Mouse (Mus musculus) spleen, postnatal 10 days (tissue): ENCODE results near the gene Pcmtd2.
"Not testable (repeated sequence)": the region's sequence is repeated elsewhere in the genome, so short reads cannot be mapped to it uniquely, and the experiment has no call there.

Source experiments
- DNase-seq, 2 experiments: peaks; one replicate each; pipeline ENCODE4 v3.0.0; 2021 to 2022; ENCODE audit warnings: low spot score in 2 of 2

The Pcmtd2 gene

DNA sequence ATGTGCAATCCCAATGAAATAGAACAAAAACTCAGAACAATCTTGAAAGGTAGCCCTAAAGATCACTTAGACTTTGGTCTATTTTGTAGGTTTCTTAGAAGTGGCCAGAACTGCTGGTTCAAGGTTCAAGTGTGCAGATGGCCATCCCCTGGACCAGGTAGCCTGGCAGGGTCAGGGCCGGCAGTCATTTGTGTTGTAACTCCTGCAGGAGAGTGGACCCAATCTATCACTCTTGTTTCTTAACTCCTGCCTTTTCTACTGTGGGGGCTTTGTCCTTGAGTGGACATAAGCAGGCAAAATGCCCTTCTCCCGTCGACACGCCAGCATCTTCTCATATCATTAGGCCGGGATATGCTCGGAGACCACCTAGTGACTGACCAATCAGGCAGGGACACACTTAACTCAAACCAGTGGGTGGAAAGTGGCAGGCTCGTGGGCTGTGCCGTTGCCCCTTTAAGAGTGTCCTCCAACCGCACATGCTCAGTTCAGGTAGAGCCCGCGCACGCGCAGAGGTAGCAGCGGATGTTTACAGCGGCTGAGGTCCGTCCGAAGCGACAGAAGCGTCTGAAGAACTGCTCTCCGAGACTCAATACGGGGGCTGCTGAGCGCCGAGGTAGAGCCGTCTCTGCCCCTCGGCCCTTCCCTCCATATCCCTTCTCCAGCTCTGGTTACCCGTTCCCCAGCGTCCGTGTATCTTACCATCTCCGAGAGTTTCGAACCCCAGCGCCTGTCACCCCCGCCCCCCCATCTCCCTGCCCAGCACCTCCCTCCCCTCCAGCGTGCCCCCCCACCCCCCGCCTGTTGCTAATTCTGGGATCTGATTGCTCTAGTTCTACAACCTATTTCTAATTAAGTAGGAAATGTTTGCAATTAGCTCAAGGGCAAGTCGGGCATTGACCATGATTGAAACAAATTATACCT is at the start of gene Pcmtd2:
Pcmtd2 (plus strand) TSS at position 483 of the 921 bp plus-strand sequence.
- DNase-seq: peak; percentile 86 to 93

DNA sequence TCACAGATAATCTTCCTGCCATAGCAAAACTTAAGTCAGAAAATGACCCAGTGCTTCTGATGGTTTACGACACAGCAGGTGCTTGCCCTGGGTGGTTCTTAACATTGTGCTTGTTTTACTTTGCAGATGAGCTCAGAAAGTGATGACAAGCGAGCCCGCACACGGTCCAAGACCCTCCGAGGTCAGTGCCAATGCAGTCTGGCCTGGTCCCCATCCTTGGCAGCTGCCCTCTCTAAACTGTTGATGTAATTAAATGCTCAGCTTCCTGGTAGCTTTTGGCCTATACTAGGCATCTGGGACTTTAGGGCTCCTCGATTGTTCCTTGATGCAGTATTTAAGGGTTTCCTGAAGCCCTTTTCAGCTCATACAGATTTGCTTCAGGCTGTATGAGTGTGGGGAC is 48.3 kb upstream of the Pcmtd2 start:
- DNase-seq: no peak

DNA sequence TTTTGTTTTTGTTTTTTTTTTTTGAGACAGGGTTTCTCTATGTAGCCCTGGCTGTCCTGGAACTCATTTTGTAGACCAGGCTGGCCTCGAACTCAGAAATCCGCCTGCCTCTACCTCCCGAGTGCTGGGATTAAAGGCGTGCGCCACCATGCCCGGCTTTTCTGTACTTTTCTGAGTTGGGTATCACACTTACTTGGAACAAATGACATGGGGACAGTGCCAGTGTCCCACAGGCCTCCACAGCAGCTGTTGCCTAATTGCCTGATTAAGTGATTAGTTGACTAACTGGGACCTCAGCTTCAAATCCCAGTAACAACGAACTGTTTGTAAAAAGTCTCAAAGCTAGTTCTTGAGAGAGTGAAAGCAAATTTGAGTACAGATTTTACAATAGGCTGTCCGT is 44.5 kb upstream of the Pcmtd2 start:
- DNase-seq: not testable (repeated sequence)

DNA sequence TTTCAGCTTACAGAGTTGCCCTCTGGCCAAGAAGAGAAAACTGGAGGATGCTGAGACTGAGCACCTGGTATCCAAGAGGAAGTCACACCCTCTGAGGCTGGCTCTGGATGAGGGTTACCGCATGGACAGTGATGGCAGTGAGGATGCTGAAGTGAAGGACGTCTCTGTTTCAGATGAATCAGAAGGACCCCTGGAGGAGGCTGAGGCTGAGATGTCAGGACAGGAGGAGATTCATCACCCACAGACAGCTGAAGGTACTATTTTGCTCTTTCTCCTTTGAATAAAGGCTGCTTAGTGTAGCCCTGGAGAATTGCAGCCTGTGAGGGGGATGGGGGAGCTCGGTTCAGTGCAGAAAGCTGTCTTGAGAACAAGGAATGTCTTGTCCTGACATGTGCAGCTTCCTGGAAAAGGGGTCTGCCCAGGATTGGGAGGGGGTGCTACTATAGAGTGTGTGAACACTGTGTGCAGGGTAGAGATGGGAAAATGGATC is 42.0 kb upstream of the Pcmtd2 start:
- no peak for DNase-seq

DNA sequence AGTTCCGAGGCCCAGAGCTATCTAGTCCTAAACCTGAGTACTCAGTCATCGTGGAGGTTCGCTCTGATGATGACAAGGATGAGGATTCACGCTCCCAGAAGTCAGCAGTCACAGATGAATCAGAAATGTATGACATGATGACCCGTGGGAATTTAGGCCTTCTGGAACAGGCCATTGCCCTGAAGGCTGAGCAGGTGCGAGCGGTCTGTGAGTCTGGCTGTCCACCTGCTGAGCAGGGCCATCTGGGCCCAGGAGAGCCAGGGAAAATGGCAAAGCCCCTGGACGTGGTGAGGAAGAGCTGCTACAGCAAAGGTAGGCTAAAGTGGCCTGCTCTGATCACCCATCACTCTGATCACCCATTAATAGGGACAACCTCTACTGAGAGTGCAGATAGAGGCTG is 40.0 kb upstream of the Pcmtd2 start:
- no peak for DNase-seq

DNA sequence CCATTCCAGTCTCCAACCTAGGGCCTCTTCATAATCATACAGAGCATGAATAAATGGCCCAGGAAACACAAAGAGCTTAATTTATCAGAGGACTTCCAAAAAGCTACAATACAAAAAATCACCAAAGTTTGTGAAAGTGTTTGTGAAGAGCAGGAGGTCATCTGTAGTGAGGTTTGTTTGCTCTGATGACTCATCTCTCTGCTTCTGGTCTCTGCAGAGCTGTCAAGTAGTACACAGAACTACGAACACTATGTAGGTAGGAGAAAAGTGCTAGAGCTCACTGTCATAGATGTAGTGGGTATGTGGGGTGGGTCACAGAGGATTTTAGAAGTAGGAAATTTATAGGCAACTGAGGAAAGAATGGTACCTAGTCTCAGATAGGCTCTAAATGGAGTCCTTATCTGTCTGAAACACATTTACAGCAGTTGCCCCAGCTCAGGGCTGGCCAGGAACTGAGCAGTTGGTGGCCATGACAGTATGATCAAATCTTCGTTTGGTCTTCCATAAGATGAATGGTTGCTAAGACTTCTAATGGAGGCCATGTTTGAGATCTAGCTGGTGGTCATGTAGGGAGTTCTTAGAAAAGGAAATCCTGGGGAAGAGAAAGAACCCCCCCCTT is 8.5 kb upstream of the Pcmtd2 start:
- no peak for DNase-seq

DNA sequence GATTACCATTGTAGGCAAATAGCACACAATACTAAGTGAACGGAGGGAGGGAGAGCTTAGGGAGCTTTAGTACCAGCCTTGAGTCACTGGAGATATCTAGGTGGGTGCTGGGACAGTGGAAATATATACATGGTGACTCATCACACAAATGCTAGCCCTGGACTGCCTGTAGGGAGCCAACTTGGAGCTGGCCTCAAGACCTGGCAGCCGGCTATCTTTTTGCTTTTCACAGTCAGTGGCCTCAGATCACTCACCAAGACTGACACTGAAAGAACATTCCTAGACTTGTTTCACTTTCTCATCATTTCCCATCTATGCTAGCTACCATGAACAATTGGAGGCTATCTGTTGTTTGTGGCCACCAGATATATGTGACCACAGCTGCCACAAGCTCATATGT is 4.9 kb upstream of the Pcmtd2 start:
- DNase-seq: no peak

DNA sequence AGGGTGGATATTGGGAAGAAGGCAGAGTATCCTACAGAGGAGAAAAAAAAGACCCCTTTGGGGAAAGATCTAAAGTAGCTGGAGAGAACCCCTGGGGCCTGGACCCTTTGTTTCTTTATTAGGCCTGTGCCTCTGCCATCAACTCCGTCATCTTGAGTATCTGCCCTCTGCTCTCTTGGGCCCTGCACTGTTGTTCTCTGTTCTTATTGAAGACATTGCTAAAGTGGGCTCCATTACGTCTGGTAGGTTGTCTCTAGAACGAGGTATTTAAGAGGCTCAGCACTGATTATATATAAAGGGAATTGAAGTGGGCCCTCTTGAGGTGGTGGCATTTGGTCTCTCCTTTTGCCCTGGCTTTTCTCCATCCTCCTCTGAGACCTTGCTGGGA is 633 bp downstream of the Pcmtd2 start:
- peak; percentile 30 to 34 for DNase-seq

DNA sequence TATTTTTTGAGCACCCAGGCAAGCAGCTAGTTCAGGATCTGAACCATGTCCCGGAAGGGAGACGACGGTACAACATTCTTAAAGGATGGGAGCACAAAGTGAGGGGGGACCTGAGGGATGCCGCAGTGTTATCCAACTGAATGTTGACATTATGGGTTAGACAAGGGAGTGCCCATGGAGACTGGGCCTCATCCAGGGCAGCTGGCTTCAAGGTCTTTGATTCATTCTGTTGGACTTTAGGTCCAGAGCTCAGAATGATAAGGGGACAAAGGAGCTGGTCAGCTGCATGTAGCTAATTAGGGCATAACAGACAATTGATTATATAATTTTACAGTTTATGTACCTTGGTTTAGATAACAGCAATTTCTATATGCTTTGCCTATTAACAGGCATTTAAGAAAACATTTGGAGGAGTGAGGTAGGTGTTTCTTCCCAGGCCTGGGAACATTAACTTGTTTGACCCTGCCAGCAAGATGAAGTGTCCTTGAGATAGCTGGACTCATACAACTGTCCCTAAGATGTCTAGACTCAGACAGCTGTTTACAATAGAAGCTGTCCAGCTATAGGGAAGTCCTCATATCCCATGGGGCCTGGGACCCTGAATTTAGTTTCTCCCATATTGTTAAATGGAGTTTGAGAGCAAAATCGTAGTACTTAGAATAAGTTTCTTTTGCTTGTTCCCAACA is 8.2 kb downstream of the Pcmtd2 start:
- no peak for DNase-seq

DNA sequence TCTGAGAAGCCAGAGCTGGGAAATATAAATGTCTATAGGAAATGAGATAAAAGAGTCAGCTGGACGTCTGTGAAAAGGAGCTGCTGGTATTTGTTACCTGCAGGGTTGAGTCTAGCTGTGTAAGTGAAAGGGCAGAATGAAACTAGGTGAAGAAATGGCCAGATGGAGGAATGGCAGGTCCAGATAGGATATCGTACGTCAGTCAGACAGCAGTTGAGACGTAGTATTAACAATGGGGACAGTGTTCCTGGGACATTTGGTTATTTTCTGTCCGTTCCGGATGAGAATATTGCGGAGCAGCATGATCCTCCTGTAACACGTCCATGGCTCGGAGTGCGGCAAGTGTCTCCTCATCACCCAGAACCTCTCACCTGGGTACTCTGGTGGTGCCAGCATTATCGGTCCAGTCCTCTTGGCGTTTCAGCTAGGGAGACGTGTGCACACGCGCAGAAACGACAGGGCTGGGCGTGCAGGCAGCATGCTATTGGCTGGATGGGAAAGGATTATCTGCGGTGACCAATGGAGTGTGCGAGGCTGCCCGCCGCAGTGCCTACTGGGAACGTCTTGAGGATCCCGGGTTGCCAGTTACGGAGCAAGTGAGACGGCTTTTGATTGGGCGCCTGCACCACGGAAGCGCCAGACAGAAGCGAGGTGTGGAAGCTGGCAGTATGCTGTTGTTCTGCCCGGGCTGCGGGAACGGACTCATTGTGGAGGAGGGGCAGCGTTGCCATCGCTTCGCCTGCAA is 26.3 kb downstream of the Pcmtd2 start, which contains the start of gene Polr3k:
Polr3k (plus strand) TSS at position 547 of the 745 bp plus-strand sequence.
- DNase-seq: peak; percentile 75 to 93

DNA sequence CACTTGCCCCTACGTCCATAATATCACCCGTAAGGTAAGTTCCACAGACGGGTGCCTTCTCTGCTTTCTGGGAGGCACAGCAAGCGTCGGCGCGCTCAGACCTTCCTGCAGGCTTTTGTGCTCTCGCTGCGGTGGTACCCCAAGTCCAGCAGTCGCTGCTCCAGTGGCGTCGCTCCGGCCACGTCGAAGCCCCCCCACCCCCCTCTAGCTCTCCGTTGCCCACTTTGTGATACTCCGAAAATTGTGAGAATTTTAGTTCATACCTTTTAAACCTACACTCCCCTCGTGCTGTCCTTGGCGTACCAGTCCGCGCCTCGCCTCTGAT is 26.8 kb downstream of the Pcmtd2 start:
- DNase-seq: no peak

DNA sequence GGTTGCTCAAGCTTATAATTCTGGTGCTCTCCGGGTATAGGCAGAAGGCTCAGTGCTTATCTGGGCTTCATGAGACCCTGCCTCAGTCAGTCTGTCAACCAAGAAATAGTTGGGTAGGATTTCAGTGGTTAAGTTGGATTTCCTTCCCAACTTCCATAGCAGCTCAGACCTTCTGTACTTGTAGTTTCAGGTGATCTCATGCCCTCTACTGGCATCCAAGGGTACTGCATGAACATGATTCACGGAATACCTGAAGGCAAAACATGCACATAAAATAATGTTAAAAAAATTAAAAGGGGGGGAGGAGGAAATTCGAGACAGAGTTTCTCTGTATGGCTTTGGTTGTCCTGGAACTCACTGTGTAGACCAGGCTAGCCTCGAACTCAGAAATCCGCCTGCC is 29.3 kb downstream of the Pcmtd2 start:
- peak; percentile 62 to 78 for DNase-seq

DNA sequence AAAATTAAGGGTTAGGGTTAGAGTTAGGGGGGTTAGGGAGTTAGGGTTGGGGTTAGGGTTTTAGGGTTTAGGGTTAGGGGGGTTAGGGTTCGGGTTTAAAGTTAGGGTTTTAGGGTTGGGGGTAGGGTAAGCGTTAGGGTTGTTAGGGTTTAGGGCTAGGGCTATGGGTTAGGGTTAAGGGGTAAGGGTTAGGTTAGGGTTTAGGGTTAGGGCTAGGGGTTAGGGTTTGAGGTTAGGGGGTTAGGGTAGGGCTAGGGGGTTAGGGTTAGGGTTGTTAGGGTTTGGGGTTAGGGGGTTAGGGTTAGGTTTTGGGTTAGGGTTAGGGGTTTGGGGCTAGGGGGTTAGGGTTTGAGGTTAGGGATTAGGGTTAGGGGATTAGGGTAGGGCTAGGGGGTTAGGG is 33.4 kb downstream of the Pcmtd2 start:
- DNase-seq: no peak

DNA sequence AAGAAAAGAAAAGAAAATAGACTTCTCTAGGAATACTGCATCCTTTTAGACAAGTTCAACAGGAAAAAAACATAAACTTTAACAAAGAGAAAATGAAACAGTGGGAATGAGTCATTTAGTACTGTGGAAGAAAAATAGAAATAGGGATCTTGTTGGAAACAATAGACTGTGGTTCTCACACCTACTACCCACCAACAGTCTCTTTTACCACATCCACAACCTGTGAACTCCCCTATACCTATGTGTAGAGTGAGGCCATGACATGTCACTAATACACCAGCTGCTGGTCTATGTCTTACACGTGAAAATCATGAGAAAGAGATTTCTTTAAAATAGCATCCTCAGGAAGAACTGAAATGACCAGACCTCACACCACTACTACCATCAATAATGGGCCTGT is 41.2 kb downstream of the Pcmtd2 start:
- DNase-seq: no peak

DNA sequence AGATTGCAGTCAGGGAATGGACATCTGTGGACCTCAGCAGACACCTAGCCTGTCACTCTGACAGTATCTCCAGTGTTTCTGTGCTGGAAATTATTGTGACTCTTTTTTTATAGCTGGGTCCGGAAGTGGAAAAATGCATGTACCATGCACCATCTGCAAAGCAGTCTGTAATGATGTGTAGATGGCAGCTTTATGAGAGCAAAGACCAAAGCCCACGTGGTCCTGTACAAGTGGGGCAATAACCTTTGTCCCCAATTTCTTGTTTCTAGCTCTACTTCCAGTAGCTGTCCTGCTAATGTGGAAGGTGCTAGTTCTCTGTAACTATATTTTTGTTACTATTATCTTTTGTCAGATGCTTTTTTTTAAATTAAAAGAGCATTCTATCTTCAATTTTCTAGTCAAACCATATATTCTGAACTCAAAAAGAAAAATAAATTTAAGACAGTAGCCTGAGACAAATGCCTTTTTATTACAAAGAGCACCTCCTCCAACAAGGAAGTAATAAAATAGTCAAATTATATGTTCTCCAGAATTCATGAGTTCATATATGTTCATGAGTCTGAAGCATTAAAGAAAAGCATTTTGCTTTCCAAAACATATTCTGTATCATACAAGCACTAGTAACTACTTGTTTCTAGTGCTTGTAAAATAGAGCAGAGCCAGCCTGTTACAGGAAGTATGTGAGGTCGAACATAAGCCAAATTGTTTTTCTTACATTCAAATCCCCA is 45.5 kb downstream of the Pcmtd2 start:
- no peak for DNase-seq
